Mouse (Mus musculus): ENCODE data around the gene Arhgap25. TPM values are rescaled to one million over a fixed set of nuclear protein-coding genes. Genes with fewer than 3 reads are reported as not detected.

The Arhgap25 gene
- polyA plus RNA-seq (2015; fragmentation: Nextera tagmentation; extraction: Ambion mirVana), result 2.2 and 3.8 TPM in 2 replicates

DNA sequence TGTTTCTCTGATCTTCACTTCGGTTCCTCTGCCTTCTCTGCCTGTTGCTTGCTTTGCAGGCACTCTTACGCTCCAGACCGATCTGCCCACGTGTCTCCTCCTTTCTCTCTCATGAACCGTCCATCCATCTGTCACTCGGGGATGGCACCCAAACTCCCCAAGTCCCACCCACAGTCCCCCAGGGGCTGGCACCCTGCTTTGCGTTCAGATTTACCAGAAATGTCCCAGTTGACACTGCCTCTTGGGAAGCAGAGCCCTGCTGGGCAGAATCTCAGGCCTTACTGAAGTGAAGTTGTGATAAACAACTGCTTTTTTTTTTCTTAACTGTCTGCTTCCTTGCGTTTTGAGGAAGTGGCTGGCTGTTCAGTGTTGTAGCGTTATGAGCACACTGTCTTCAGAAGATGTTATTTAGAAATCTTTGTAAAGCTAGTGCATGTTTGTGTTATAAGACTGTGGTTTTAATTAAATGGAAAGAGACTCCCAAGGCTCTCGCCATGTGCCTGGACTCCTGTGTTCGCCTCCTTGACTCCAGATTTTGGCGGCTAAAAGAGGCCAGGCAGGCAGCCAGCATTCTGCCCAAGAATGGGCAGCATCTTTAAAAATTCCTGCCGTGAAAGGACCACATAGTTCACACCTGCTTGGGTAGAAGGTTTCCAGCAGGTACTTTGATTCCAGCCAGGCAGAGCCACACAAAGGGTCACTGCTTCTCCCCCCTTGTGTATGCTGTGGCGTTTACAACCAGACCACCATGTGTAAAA is at the start of gene Arhgap25:
TSS of gene Arhgap25 (minus strand) at position 307 of the 758 bp plus-strand sequence.

DNA sequence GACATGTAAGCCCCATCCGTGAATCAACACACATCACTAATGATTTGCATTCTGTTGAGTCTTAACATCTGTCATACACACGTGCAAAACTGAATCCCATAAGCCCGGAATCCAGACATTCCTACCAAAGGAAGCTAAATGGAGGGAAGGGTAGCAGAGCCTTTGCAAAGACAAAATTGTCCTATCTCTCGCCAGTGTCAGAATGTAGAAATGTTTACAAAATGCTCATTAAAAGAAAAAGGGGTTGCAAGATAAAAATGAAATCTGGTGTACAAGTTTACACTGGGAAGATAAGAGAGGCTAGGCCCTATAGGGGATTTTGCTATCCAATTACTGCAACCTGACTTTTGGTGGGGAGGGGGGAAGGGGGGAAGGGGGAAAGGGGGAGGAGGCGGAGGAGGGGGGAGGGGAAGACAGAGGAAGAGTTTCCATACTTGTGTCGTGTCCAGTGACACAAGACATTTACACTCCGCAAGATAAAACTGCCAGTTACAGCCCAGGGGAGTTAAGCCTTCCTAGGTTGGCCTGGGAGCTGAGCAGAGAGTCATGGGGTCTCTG is 104.5 kb downstream of the Arhgap25 start, which contains the start of gene Bmp10:
TSS of gene Bmp10 (plus strand) at position 508 of the 558 bp plus-strand sequence.

Other genes starting within 250 kb of the Arhgap25 start
- 4.7 and 5.5 TPM in 2 replicates for gene Antxr1, start 197.4 kb downstream of the Arhgap25 start, polyA plus RNA-seq (2015; fragmentation: Nextera tagmentation; extraction: Ambion mirVana)
- 0.17 and 0.33 TPM in 2 replicates for gene Gkn1, start 182.3 kb downstream of the Arhgap25 start, polyA plus RNA-seq (2015; fragmentation: Nextera tagmentation; extraction: Ambion mirVana)
- 0.35 and 0.88 TPM in 2 replicates for gene Gkn2, start 159.9 kb downstream of the Arhgap25 start, polyA plus RNA-seq (2015; fragmentation: Nextera tagmentation; extraction: Ambion mirVana)
- gene Gkn3, start 144.3 kb downstream of the Arhgap25 start, polyA plus RNA-seq (2015; fragmentation: Nextera tagmentation; extraction: Ambion mirVana), result 1.1 TPM in 2 replicates
- 0.04 and 0.05 TPM in 2 replicates for gene Bmp10, start 104.3 kb downstream of the Arhgap25 start, polyA plus RNA-seq (2015; fragmentation: Nextera tagmentation; extraction: Ambion mirVana)
- gene Prokr1, start 57.5 kb upstream of the Arhgap25 start, polyA plus RNA-seq (2015; fragmentation: Nextera tagmentation; extraction: Ambion mirVana), result 0.52 and 0.68 TPM in 2 replicates
- 7.3 and 7.6 TPM in 2 replicates for gene Aplf, start 138.9 kb upstream of the Arhgap25 start, polyA plus RNA-seq (2015; fragmentation: Nextera tagmentation; extraction: Ambion mirVana)
- 1.3 and 1.5 TPM in 2 replicates for gene Efcc1, start 197.6 kb upstream of the Arhgap25 start, polyA plus RNA-seq (2015; fragmentation: Nextera tagmentation; extraction: Ambion mirVana)
- 1.0 and 10.2 TPM in 2 replicates for gene Gp9, start 244.8 kb upstream of the Arhgap25 start, polyA plus RNA-seq (2015; fragmentation: Nextera tagmentation; extraction: Ambion mirVana)

All from urinary bladder, postnatal 0 days (tissue).